Comparison of ENCODE assay signal across 26 mouse cellular contexts in the genomic region with DNA sequence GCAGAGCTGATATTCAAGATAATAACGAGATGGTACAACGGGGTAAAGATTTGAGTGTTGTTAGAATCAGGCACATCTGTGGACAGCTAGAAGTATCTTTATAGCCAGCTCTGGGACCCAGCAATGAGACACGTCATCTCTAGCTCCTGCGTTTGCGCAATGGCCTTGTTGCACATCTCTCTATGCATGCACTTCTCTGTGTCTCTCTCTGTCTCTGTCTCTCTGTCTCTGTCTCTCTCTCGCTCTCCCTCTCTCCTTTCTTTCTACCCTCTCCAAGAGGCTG. TPM values are rescaled to one million over a fixed set of nuclear protein-coding genes. Genes with fewer than 3 reads are reported as not detected.
DNase-seq lines count a peak whose midpoint lies in the region; TF ChIP-seq lines count a peak whose summit lies in the region.
"Had no signal": no experiment of that assay in that cellular context is flagged by ENCODE, and none has a peak within 500 bp of the region (broad histone marks: within the 10 kb centered on the region; RNA-seq: fewer than 3 reads in every experiment).

No protein-coding gene starts in this region.

- no peak for TF ChIP-seq POLR2A in thymus, adult 2 months (IDR thresholded peaks at IDR 0.05; ENCODE audit: control insufficient read depth, extremely low read depth, insufficient read depth, low read length, poor library complexity)
- no peak for TF ChIP-seq POLR2A in myocyte (IDR thresholded peaks at IDR 0.05; ENCODE audit: insufficient read length, low read depth)

- intact Hi-C loops in heart, postnatal 14 days (cut with DNase I), result no loop called here

- H3K4me2 ChIP-seq in myocyte (ENCODE audit: low read depth), result no peak overlapping the region
- H3K4me2 ChIP-seq: embryonic facial prominence, embryonic 12.5 days; heart, embryonic 12.5 days; hindbrain, embryonic 15.5 days; intestine, embryonic 15.5 days; liver, embryonic 15.5 days; lung, embryonic 15.5 days; midbrain, embryonic 13.5 days had no signal

- 93% methylated on average over 6 of the region's 6 CpGs for WGBS in thymus, adult 2 months

- no peaks in the 10 kb centered on the region for H3K36me3 ChIP-seq in thymus, adult 2 months (ENCODE audit: control insufficient read depth, insufficient read depth, low read length)
- H3K36me3 ChIP-seq in myocyte (ENCODE audit: control insufficient read depth, insufficient read depth), result no peaks in the 10 kb centered on the region
- H3K36me3 ChIP-seq: embryonic facial prominence, embryonic 12.5 days; forebrain, embryonic 10.5 days; heart, embryonic 12.5 days; hindbrain, embryonic 15.5 days; intestine, embryonic 15.5 days; liver, embryonic 15.5 days; lung, embryonic 15.5 days; midbrain, embryonic 13.5 days had no signal

- peaks cover 22% of the 10 kb centered on the region for H3K4me1 ChIP-seq in thymus, adult 2 months (replicated peaks; ENCODE audit: control insufficient read depth, insufficient read depth, low read length)
- H3K4me1 ChIP-seq: embryonic facial prominence, embryonic 12.5 days; heart, embryonic 12.5 days; hindbrain, embryonic 15.5 days; intestine, embryonic 15.5 days; liver, embryonic 15.5 days; lung, embryonic 15.5 days had no signal

- no peak overlapping the region for H3ac ChIP-seq in myocyte (ENCODE audit: control insufficient read depth, insufficient read length)

- no peak overlapping the region for H3K4me3 ChIP-seq in thymus, adult 2 months (ENCODE audit: control insufficient read depth, insufficient read depth, low read length)
- no peak overlapping the region for H3K4me3 ChIP-seq in myocyte
- H3K4me3 ChIP-seq: embryonic facial prominence, embryonic 12.5 days; forebrain, embryonic 10.5 days; gastrocnemius, adult 2 months; heart, embryonic 12.5 days; hindbrain, embryonic 15.5 days; intestine, embryonic 15.5 days; liver, embryonic 15.5 days; lung, embryonic 15.5 days; midbrain, embryonic 13.5 days had no signal

- no peaks in the 10 kb centered on the region for H3K27me3 ChIP-seq in thymus, adult 2 months (ENCODE audit: control insufficient read depth, insufficient read depth, low read length)
- no peaks in the 10 kb centered on the region for H3K27me3 ChIP-seq in myocyte (ENCODE audit: control insufficient read depth, insufficient read depth, insufficient read length)
- H3K27me3 ChIP-seq: embryonic facial prominence, embryonic 12.5 days; hindbrain, embryonic 15.5 days; intestine, embryonic 15.5 days; lung, embryonic 15.5 days; midbrain, embryonic 13.5 days had no signal

- H3K79me2 ChIP-seq in myocyte (ENCODE audit: control insufficient read depth, insufficient read depth), result no peaks in the 10 kb centered on the region

- DNase-seq in thymus, adult 2 months, result no peak
- no peak for DNase-seq in thymus, postnatal 36 days
- DNase-seq in NIH3T3 (ENCODE audit: low read depth), result peak; percentile 21
- no peak for DNase-seq in embryo, embryonic 11 days
- no peak for DNase-seq in heart, postnatal 14 days
- DNase-seq in kidney, adult 18-20 months, result no peak
- DNase-seq: adrenal gland, adult 8-10 months; cerebellum, adult 8-10 months; cerebellum, postnatal 25 days; gastrocnemius, adult 2 months; gastrocnemius, postnatal 36 days; heart, adult 18-20 months; kidney, adult 9 months; kidney, postnatal 14 days; lung, postnatal 36 days; retina, postnatal 1 day; right cerebral cortex, postnatal 14 days had no signal

- TF ChIP-seq CTCF in thymus, adult 2 months (IDR thresholded peaks at IDR 0.05; ENCODE audit: borderline replicate concordance, control insufficient read depth, extremely low read depth, insufficient read depth, low read length, poor library complexity), result no peak

- H3K27ac ChIP-seq in thymus, adult 2 months (ENCODE audit: control insufficient read depth, insufficient read depth, low read length), result peak overlapping the region; percentile 38; the same call in 1 of the 2 replicates
- H3K27ac ChIP-seq: embryonic facial prominence, embryonic 12.5 days; forebrain, embryonic 10.5 days; gastrocnemius, adult 2 months; hindbrain, embryonic 15.5 days; intestine, embryonic 15.5 days; liver, embryonic 15.5 days; lung, embryonic 15.5 days; midbrain, embryonic 13.5 days had no signal

TF ChIP-seq in myocyte, 11 proteins besides CTCF, POLR2A, EP300 and RAD21:
- TF ChIP-seq TCF12 (IDR thresholded peaks at IDR 0.05; ENCODE audit: insufficient read depth, poor library complexity, severe bottlenecking) (no peak), CEBPB (IDR thresholded peaks at IDR 0.05; ENCODE audit: insufficient read depth, poor library complexity, severe bottlenecking) (0 out of 2 replicates have a peak, but pooled peaks have one; percentile 22)

RNA-seq across cellular contexts. Expression of a gene that starts 56.1 kb away (rescaled TPM):
- polyA plus RNA-seq in thymus, adult 2 months (2012; rRNA removed), result 2.1 and 4.5 TPM in 2 replicates
- 1.6 TPM for polyA plus RNA-seq in myocyte (2012; fragmentation: generic; extraction: Trizol)
- 1 to 10 TPM; 1.2 to 1.4 TPM for total RNA-seq in heart, postnatal 14 days (2021)

RNA-seq across cellular contexts. Expression of a gene that starts 56.9 kb away (rescaled TPM):
- 17.7 and 19.8 TPM in 2 replicates for polyA plus RNA-seq in thymus, adult 2 months (2012; rRNA removed)
- polyA plus RNA-seq in myocyte (2012; fragmentation: generic; extraction: Trizol), result 6.8 TPM
- total RNA-seq in heart, postnatal 14 days (2021), result 10 to 100 TPM; 11.5 to 18.0 TPM
